Mouse (Mus musculus) neutrophil, adult 5-6 weeks (primary cell): Measurements from ENCODE around the gene Pkp1. TPM values are rescaled to one million over a fixed set of nuclear protein-coding genes. Genes with fewer than 3 reads are reported as not detected.

Experiments
- ATAC-seq: fragments of 151-379, 151-347 bp; 2 replicates; pipeline ENCODE4 v1.8.0; 2017; ENCODE audit warnings: mild to moderate bottlenecking, moderate TSS enrichment; ENCODE audit not compliant: insufficient number of reproducible peaks, poor library complexity, low FRiP score, severe bottlenecking; ENCODE audit errors: extremely low read depth
- total RNA-seq: library from RNA; stranded (forward); fragments of 200-1000 nt; gene quantifications from 2 replicates; pipeline ENCODE4 v1.2.3, GENCODE M21; 2017

Gene Pkp1
- total RNA-seq, 1 experiment from 2014 or later: not detected

GRCm38 (mm10) chr1:135840675-135841395 is 78.2 kb downstream of the Pkp1 start:
- no peak for ATAC-seq

GRCm38 (mm10) chr1:135839065-135839464 is 79.9 kb downstream of the Pkp1 start:
- ATAC-seq: no peak

GRCm38 (mm10) chr1:135838626-135839025 is 80.4 kb downstream of the Pkp1 start:
- ATAC-seq: no peak

- ATAC-seq: no peak
These were observed 83.1 kb downstream of the Pkp1 start, which contains the start of gene Tnnt2 for GRCm38 (mm10) chr1:135835716-135836483. Tnnt2 (plus strand) TSS chr1:135836354.

- no peak for ATAC-seq
These were observed 84.0 kb downstream of the Pkp1 start for GRCm38 (mm10) chr1:135834983-135835382.

GRCm38 (mm10) chr1:135834206-135834859 is 84.7 kb downstream of the Pkp1 start:
- no peak for ATAC-seq

- ATAC-seq: no peak
These were observed 90.1 kb downstream of the Pkp1 start for GRCm38 (mm10) chr1:135828918-135829317.

GRCm38 (mm10) chr1:135821780-135822179 is 97.2 kb downstream of the Pkp1 start:
- no peak for ATAC-seq

Other genes starting within 250 kb of the Pkp1 start
- 27.5 and 32.7 TPM in 2 replicates for gene Csrp1, start 199.1 kb downstream of the Pkp1 start, total RNA-seq
- gene Phlda3, start 153.1 kb downstream of the Pkp1 start, total RNA-seq: 0.47 TPM in 1 of 2 replicates, not detected in the other
- gene Tnni1, start 139.8 kb downstream of the Pkp1 start, total RNA-seq: not detected in 2 replicates
- 0.12 TPM in 1 of 2 replicates, not detected in the other for gene Lad1, start 100.6 kb downstream of the Pkp1 start, total RNA-seq
- gene Tnnt2, start 82.9 kb downstream of the Pkp1 start, total RNA-seq: 0.12 TPM in 1 of 2 replicates, not detected in the other
- gene Igfn1, start 87.1 kb upstream of the Pkp1 start, total RNA-seq: under 0.01 TPM in 1 of 2 replicates, not detected in the other
- 3.3 and 4.3 TPM in 2 replicates for gene Tmem9, start 88.9 kb upstream of the Pkp1 start, total RNA-seq
- not detected in 2 replicates for gene Ascl5, start 131.6 kb upstream of the Pkp1 start, total RNA-seq
- 1.4 TPM in 1 of 2 replicates, not detected in the other for gene Cacna1s, start 133.5 kb upstream of the Pkp1 start, total RNA-seq
- gene Kif21b, start 212.2 kb upstream of the Pkp1 start, total RNA-seq: 175 and 183 TPM in 2 replicates